Mouse (Mus musculus) ES-Bruce4 (cell line): ENCODE measurements at regions not wholly inside any gene's neighbourhood (a gene's known extent, or its start where the extent isn't known, plus 50 kb on each side); places are given as distances from the start of the nearest gene placed in this dataset.

Source experiments
- CTCF ChIP-seq: IDR thresholded peaks from one replicate; pipeline ENCODE4 v1.8.1; 2011; ENCODE audit warnings: low read depth, low read length
- EP300 ChIP-seq: IDR thresholded peaks from 2 replicates; pipeline ENCODE4 v1.6.1; 2011; ENCODE audit warnings: low read depth, low read length; ENCODE audit not compliant: insufficient read depth
- POLR2A ChIP-seq: IDR thresholded peaks from one replicate; pipeline ENCODE4 v1.8.1; 2011; ENCODE audit warnings: low read length; ENCODE audit not compliant: insufficient read depth

DNA sequence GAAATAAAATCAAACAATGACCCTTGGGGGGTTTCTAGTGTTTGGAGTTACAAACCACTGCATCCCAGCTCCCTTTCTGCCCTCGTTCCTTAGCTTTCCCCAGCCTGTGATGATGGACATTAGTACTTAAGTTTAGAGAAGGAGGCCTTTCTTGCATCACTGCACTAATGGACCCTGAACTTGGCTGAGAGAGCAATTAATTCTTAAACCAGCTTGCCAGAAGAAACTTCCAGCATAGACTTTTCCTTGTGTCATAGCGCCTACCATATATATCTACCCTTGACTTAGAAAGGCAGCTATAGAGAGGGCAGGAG, 303.9 kb upstream of the Sel1l start:
- TF ChIP-seq CTCF (no peak), POLR2A (no peak), EP300 (no peak)
